Mouse (Mus musculus): ENCODE results near the gene Klhdc8b.

GRCm38 (mm10) chr9:108488403-108488802 lies 27.0 kb upstream of the Klhdc8b start:
- no peak for TF ChIP-seq CTCF (IDR thresholded peaks at IDR 0.05; ENCODE audit: borderline replicate concordance, extremely low read depth, insufficient read depth, insufficient read length)
- no peak for TF ChIP-seq POLR2A (IDR thresholded peaks at IDR 0.05; ENCODE audit: borderline replicate concordance, extremely low read depth, insufficient read depth, insufficient read length, poor library complexity, severe bottlenecking)
